22 mouse cellular contexts compared by ENCODE assay signal in the genomic region with DNA sequence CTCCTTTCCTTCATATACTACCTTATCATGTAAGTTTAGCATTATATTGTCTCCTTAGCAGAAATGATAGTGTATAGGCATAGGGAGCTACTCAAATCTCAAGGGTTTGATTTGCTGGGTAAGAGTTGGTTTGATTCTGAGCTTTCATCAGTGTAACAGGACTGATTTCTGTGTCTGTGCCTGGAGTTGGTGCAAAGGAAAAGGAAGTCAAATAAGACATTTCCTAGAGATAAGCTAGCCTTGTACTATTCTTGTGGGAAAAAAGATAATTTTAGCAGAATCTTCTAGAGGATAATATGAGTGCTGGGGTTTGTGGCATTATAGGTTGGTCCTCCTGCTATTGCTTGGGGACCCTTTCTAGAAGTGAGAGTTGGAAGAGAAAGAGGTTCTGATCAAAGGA.
"Had no signal": no experiment of that assay in that cellular context is flagged by ENCODE, and none has a peak within 500 bp of the region (broad histone marks: within the 10 kb centered on the region; RNA-seq: fewer than 3 reads in every experiment).

No protein-coding gene starts in this region.

- H3K9ac ChIP-seq: limb, embryonic 13.5 days; liver, embryonic 14.5 days; liver, postnatal 0 days; lung, embryonic 14.5 days; midbrain, embryonic 12.5 days; midbrain, embryonic 15.5 days; neural tube, embryonic 12.5 days; neural tube, embryonic 15.5 days; stomach, embryonic 15.5 days had no signal

- H3K36me3 ChIP-seq: limb, embryonic 10.5 days; limb, embryonic 13.5 days; midbrain, embryonic 12.5 days; midbrain, embryonic 15.5 days; neural tube, embryonic 12.5 days; neural tube, embryonic 15.5 days; stomach, embryonic 15.5 days had no signal

- ATAC-seq: intestine, embryonic 16.5 days; liver, postnatal 0 days; lung, postnatal 0 days; midbrain, embryonic 15.5 days had no signal

- H3K9me3 ChIP-seq: limb, embryonic 10.5 days; limb, embryonic 13.5 days; midbrain, embryonic 12.5 days; midbrain, embryonic 15.5 days; neural tube, embryonic 12.5 days; neural tube, embryonic 15.5 days; stomach, embryonic 15.5 days had no signal

- H3K27me3 ChIP-seq: limb, embryonic 13.5 days; midbrain, embryonic 12.5 days; midbrain, embryonic 15.5 days; neural tube, embryonic 12.5 days; neural tube, embryonic 15.5 days; stomach, embryonic 15.5 days had no signal

- H3K4me1 ChIP-seq: limb, embryonic 10.5 days; limb, embryonic 13.5 days; midbrain, embryonic 12.5 days; midbrain, embryonic 15.5 days; neural tube, embryonic 12.5 days; neural tube, embryonic 15.5 days; stomach, embryonic 15.5 days had no signal

- H3K27ac ChIP-seq: limb, embryonic 10.5 days; limb, embryonic 13.5 days; liver, embryonic 14.5 days; macrophage; midbrain, embryonic 12.5 days; midbrain, embryonic 15.5 days; neural tube, embryonic 12.5 days; neural tube, embryonic 15.5 days; stomach, embryonic 15.5 days had no signal

- DNase-seq: kidney, adult 18-20 months; kidney, postnatal 14 days; kidney, postnatal 4 days; layer of hippocampus, postnatal 36 days; liver; liver, postnatal 0 days; lung, embryonic 14.5 days; right cerebral cortex, adult 18-20 months; right cerebral cortex, postnatal 25 days; spleen, adult 18-20 months; thymus, postnatal 25 days had no signal

- H3K4me2 ChIP-seq: limb, embryonic 13.5 days; lung, embryonic 14.5 days; midbrain, embryonic 12.5 days; midbrain, embryonic 15.5 days; neural tube, embryonic 12.5 days; neural tube, embryonic 15.5 days; stomach, embryonic 15.5 days had no signal

- H3K4me3 ChIP-seq: limb, embryonic 10.5 days; limb, embryonic 13.5 days; midbrain, embryonic 12.5 days; midbrain, embryonic 15.5 days; neural tube, embryonic 12.5 days; neural tube, embryonic 15.5 days; stomach, embryonic 15.5 days had no signal
